Mouse (Mus musculus): ENCODE measurements around the gene Ada. TPM values are rescaled to one million over a fixed set of nuclear protein-coding genes. Genes with fewer than 3 reads are reported as not detected.

Ada gene
- total RNA-seq (2022): 1 to 10 TPM; 1.4 to 2.0 (median 1.5) TPM

DNA sequence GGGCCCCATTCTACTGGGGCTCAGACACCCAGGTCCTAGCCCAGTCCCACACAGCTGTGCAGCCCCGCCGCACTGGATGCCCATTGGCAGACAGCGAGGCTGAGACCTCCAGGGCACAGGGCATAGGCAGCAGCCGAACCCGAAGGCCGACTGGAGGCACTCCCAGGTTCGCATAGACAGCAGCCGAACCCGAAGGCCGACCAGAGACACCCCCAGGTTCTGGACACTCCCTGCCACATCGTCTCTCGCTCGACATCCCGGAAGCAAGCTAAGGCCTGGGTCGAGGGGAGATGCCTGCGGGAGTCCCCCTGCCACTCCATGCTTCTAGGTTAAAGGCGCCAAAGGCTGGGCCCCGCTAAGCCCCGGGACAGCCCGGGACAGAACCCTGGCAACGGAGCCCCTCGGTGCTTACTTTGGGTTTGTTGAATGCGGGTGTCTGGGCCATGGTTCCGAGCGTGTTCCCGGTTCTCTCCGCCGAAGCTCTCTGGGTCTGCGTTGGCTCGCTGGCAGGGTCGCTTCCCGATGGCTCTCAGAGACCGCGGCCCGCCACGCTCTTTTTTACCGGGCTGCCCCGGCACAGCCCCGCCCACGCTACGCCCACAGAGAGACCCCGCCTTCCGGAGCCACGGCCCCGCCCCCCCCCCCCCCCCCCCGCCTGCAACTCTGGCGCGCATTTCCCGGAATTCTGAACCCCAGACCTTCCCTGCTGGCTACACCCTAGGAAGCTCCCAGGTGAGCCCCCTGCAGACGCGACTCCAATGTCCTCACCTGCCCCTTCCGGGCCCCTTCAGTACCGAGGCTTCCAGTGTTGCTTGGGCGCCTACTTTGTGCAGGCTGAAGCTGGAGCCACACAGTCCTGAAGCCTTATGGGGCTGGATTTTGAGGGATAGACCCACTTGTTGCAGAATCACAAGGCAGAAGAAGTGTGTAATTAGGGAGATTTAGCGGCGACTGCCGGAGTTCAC, at the start of gene Ada:
Ada (minus strand) TSS at position 593 of the 965 bp plus-strand sequence.
- no peak for DNase-seq (ENCODE audit: low spot score in 2 of 2)

DNA sequence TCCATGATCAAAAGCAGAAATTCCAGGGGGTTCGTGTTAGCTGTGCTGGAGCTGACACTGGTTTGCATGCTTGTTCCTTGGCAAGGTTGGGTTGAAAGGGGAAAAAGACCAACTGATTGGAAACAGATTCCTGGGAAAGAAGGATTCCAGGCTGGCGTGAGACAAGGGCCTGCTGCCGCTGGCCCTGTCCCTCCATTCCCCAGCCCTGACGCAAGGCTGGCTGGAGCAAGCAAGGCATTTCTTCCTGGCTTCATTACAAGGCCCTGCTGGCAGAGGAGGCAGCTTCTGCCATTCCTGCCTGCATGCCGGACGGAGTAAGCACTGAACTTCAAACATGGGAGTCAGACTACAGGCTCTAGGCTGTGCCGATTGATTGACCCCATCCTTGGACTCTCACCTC, 48.4 kb upstream of the Ada start:
- no peak for DNase-seq (ENCODE audit: low spot score in 2 of 2)

DNA sequence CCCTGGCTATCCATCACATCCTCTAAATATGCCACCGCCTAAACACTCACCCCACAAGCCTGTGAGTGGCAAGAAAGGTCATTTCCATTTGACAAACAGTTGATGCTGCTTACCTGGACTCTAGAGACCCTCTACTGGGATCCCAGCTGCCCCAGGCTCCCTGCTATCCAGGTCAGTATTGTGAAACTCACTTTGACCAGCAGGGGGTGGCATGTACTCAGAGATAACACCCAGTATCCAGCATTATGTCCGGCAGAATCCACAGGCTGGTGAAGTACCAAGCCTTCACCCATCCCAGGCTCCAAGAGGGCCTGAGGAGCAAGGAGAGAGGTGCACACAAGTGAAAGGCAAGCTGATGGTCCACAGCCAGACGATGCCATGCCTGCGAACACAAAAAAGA, 38.4 kb upstream of the Ada start:
- DNase-seq (ENCODE audit: low spot score in 2 of 2): peak; percentile 40 to 41

DNA sequence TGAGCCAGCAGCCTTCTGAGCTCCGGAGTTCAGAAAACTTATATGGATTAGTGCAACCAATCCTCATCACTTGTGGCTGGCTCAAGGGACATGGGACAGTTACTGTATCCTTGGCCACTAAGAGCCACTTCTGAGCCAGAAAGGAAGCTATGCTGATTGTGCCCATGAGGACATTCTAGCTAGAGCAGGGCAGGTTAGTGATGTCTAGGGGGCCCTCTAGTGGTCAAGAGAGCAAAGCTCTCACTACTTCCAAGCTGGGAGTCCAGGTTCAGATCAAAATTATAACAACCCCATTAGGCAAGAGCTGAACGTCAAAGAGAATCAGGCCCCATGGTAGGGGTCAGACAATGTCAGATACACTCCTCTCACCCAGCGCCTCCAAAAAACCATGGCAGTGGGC, 37.7 kb upstream of the Ada start:
- no peak for DNase-seq (ENCODE audit: low spot score in 2 of 2)

DNA sequence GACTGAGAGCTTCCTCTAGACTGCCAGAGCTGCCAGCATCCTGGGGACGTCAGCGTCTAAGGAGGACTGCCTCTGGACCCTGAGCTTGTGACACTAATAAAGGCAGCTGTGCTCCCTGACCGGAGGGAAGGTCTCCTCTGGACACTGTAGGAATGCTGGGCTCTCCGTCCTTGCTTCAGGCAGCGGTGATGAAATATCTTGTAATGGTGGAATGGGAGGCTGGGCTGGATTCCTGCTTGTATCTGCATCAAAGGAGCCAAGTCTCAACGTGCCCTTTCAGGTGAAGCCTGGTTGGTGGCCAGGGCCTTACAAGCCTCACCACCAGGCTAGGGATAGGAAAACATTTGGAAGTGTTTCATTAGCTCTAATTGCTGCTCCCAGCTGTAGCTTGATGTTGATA, 37.0 kb upstream of the Ada start:
- DNase-seq (ENCODE audit: low spot score in 2 of 2): no peak

DNA sequence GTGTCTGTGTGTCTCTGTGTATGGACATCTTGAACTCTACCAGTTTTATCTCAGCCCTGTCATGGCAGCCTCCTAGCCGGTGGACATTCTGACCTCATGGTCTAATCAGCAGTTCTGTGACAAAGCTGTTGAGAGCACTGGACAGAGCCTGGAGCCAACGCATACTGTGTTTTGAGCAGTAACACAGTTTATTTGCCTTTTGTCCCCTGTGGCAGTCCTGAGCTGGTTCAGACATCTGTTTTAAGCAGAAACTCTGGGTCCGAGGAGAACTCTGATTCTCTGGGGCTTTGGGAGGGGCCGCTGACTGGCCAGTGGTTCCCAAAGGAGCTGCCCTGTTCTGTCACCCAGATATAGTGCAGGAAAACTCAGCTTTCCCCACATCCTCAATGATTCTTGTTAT, 33.9 kb upstream of the Ada start:
- no peak for DNase-seq (ENCODE audit: low spot score in 2 of 2)

DNA sequence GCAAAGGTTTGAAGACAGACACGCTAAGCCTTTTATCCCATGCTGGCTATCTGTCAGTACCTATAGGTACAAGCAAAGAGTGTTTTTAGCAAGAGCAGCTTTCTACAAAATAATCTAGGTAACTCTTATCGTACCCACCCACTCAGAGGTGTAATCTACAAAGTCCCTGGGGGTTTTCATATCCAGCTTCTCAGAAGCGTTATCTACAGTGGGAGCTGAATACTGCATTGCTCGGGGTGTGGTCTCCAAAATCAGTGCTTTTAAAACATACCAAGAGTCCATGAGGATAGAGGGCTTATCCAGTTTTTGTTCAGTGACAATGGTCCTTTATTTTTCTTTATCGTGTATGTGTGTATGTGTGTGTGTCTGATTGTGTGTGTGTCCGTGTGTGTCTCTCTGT, 33.3 kb upstream of the Ada start:
- DNase-seq (ENCODE audit: low spot score in 2 of 2): no peak

DNA sequence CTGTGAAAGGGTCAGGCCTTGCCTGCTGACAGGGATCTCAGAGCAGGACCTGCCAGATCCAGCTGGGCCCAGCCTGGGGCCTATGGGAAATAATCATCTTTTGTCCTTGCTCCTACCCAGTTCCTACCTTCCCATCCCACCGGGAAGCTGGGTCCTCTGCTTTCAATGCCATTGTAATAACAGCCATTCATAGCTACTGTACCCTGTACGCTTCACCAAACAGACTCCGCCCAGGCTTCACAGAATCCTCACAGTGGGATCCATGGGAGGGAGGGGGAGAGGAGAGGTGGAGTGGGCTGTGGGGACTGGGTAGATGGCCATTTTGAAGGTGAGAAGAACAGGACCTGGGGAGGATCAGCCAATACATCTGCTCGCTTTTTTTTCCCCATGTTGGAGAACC, 28.9 kb upstream of the Ada start:
- no peak for DNase-seq (ENCODE audit: low spot score in 2 of 2)

DNA sequence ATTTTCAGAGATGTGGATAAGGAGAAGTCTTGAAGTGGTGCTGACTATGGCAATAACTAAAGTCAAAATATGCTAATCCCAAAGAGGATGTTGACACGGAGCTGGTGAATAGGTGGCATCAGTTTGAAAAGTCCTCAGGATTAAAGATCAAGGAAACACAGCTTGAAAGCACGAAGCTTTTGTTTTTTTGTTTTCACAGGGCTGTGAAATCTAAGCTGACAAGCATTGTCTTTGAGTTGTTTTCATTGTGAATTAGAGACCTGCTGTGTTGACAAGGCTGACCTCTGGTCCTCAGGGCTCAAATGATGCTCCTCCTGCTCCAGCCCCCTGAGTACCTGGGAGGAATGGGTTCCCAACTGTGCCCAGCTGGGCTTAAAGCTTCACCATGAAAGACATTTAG, 27.0 kb upstream of the Ada start:
- no peak for DNase-seq (ENCODE audit: low spot score in 2 of 2)

DNA sequence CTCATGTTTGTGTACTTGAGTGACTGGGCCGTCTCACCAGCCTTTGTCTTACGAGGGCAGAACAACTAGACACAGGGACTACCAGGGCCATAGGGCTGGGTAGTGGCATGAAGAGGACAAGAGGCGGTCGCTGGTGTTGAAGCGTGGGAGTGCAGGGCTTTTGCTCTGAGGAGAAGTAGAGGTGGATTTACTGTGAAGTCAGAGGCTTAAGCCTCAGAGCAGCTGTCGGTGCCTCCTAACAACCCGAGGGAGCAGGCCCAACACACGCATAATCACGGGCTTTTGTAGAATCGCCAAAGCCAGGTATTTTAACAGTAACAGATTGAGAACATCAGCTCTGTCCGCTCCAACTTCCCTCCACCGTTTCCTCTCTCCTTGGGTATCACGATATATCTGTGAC, 26.6 kb upstream of the Ada start:
- no peak for DNase-seq (ENCODE audit: low spot score in 2 of 2)

DNA sequence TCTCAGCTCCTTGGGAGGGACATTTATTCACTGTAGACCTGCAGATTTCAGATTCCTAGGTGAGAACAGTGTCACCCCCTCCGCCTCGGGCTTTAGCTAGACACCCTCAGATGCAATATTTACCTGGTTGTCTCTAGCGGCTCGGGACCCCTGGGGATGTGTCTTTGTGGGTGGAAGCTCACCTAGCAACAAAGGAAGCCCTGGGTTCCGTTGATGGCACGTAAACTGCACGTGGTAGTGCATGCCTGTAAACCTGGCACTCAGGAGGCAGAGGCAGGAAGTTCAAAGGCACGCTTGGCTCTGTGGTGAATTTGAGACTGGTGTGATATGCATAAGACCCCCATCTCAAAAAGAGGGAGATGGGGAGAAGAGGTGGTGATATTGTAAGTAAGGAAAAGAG, 20.7 kb upstream of the Ada start:
- no peak for DNase-seq (ENCODE audit: low spot score in 2 of 2)

DNA sequence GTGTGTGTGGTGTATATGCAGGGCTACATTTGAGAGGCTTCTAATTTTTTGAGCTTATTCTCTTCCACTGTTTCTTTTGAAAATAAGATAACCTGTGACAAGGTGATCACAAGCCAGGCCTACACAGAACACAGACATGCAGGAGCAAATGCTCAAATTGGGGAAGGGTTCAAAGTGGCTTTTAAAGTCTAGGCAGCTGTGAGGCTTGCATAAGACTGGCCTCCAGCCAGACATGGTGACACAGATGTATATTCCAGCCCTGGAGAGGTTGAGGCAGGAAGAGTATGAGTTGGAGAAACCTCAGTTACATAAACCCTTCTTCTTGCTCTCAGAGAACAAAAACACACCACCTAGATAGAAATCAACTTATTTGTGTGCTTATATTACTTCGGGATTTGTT, 16.9 kb upstream of the Ada start:
- no peak for DNase-seq (ENCODE audit: low spot score in 2 of 2)

DNA sequence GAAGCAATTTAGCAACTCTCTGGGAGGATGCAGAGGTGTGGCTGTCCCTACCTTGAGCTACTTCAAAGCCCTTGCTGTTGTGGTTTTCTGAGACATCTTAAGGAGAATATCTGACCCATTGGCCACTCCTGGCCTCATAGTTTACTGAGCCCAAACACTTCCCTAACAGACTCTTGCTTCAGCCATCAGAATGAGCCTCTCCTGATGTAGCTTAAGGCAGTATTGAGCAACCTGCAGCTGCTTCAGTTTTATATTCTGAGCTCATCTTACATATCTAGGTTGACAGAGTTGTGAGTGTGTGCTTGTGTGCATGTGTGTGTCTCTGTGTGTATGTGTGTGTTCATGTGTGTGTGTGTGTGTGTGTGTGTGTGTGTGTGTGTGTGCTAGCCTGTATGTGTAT, 16.2 kb upstream of the Ada start:
- no peak for DNase-seq (ENCODE audit: low spot score in 2 of 2)

DNA sequence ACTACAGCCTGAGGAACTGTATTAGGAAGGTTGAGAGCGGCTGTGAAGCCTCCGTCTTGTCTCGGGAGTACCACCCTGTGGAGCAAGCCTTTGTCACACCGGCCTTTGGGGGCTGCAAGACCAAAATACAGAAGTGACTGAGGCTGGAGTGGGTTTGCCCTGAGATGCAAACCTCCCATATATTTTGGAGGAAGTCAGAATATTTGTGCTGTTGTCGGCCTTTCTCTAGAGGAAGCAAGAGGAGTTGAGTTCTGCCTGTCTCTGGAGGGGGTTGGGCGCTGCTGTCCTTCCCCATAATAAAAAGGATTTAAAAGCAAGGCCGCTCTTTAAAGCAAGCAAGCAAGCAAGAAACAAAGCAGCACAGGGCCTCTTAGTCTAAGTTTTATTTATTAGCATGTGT, 11.4 kb upstream of the Ada start:
- DNase-seq (ENCODE audit: low spot score in 2 of 2): no peak

DNA sequence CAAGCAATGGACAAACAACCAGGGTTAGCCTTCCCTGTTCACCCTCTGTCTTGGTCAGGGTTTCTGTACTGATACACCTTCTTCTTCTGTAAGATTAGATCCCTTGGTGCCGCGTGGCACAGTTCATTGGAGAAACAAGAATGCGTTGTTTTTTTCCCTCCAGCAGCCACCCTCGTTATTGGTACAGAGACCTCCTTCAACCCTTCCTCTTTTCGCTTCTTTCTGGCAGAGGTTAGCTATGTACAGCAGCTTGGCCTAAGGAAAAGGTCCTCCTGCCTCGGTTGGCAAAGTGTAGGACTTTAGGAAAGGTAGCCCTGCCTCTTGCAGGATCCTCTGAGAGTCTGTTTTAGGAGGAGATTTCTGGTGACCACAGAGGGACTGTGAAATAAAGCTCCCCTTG, 10.6 kb upstream of the Ada start:
- DNase-seq (ENCODE audit: low spot score in 2 of 2): no peak

DNA sequence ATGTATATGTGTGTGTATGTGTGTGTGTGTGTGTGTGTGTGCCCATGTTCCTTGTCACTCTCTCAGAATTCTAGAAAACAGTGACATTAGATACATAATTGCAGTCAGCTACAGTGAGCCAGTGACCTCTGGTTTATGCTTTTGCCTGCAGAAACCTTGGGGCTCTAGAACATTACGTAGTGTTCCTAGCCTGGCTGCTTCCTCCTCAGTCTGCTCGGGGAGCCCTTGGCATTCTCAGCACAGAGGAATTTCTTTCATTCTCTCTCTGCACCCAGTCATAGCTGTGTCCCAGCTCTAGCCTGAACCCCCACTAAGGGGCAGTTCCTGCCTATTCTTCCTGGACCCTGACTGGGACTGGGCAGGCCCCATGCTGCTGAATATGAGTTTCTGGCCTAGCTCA, 8.1 kb upstream of the Ada start:
- no peak for DNase-seq (ENCODE audit: low spot score in 2 of 2)

DNA sequence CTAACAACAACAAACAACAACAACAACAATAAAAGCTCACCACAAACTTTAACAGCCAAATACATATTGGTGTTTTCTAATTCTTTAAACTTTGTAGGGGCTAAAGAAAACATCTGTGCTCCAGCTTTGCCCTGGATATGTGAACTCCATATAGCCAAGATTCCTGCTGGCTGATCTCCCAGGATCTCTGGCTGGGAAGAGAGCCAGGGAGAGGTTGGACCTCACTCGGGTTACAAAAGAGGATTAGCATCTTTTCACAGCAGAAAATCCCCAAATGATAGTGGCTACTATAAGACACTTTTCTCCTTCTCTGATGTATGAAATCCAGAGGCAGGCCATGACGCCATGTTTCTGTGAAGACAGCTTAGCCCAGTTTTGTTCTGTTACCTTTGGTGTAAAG, 6.7 kb upstream of the Ada start:
- DNase-seq (ENCODE audit: low spot score in 2 of 2): no peak

DNA sequence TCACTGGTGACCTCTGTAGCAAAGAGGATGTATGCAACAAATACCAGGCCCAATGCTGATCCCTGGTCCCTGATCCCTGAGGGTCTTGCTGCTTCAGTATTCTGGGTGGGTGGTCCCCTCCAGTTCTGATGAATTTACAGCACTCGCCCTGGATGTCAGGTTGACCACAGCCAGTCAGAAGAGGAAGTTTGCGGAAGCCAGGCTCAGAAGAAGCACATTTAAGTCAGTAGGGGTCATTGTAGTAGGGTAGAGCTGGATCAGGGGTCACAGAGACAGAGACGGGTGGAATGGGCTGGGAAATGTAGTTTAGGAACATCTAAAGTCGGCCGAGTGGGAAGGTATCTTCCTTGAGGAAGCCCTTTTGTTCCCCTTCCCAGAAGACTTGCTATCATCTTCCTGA, 4.2 kb upstream of the Ada start:
- DNase-seq (ENCODE audit: low spot score in 2 of 2): no peak

DNA sequence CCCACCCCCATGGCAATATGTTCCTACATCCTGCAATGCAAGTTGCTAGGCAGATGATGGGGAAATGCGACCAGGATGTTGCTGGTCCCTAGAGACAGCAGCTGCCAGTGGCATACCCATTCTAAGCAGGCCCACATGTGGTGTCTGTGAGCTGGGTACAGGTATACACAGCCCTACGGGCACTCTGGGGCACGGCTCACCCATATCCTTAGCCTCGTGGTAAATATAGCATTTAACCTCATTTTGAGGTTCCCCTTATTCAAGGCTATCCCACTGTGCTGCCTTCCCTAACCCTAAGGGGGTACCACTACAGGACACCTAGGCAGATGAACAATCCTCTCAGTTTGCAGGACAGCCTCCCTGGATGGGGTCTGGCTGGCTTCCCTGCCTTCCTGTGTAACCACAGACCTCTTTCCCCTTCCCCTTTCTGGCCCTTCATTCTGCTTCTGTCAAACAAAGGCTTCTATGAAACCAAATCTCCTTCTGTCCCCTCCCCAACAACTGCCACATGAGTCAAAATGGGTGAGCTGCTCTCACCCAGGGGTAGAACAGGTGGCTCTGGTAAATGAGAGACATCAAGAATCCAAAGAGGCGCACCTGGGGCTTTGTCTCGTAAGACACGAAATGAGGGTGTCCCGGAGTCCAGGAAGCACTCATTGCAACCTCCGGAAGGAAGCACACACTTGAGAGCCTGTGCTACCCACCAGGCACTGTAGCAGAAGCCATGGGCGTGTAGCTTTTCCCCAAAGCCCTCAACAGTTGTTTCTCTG, 5.1 kb downstream of the Ada start:
- DNase-seq (ENCODE audit: low spot score in 2 of 2): no peak

DNA sequence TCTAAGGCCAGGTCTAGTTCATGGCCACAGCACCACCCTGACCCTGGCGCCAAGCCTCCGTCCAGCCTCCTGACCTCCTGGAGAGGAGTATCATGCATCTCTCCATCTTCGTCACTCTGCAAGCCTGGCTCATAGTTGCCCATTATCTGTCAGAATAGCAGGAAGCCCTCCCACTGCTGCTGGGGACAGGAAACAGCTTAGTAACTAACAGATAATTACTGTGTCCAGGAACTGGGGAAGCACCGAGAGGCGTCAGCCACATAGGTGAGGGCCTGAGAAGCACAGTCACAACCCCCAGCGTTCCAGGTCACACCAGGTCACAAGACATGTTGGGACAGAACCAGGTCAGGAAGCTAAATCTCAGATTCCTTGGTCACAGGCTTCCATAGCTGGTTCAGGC, 6.7 kb downstream of the Ada start:
- no peak for DNase-seq (ENCODE audit: low spot score in 2 of 2)

DNA sequence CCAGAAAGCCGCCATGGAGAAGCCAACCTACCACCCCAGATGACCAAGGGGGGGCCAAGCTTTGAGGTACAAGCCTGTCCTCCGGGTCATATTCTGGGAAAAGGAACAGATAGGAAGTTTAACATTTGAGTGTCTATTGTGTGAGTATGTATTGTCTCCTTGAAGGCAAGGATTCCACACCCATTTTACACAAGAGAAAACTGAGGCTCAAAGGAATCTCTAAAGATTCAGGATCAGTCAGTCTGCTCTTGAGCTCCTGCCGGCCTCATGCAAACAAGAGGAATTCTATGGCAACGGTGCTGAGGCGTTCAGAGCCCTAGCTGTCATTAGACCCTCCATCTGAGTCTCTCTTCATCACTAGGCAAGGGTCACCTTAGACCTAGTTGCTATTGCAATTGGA, 7.4 kb downstream of the Ada start:
- DNase-seq (ENCODE audit: low spot score in 2 of 2): no peak

DNA sequence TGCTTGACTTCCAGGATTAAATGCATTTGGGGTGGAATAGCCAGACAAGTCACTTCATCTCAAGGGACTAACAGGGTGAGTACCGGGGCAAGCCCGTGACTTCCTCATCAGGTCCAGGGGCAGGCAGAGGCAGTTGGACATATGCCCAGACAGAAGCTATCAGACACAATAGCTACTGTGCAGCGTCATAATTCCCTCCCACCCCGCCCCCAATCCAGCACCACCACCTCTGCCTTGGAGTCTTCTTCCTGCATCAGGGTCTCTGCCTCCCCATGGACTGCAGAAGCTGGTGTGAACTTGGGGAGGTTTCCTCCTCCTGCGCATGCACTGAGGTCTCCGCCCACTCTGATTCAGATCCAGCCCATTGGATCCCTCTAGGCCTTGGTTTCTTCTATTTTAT, 14.1 kb downstream of the Ada start:
- no peak for DNase-seq (ENCODE audit: low spot score in 2 of 2)

DNA sequence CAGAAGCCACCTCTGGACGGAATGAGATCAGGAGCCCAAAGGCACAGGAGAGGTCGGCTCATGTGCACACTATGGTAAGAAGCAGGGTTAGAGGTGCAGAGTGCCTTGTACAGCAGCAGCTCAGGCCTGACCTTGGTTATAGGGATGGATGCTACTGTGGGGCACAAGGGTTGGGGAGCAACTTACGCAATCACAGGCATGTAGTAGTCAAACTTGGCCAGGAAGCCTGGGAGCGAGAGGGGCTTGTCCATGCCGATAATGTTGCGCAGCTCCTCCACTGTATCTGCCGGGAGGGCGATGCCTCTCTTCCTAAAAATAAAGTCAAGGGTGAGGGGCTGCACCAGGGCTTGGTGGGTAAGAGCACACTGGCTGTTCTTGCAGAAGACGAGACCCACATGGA, 14.9 kb downstream of the Ada start:
- DNase-seq (ENCODE audit: low spot score in 2 of 2): no peak
